Comparison of ENCODE assay signal across 8 mouse cellular contexts in genomic region chr4:8432393-8432792, GRCm38 (mm10).
DNase-seq lines count a peak whose midpoint lies in the region; ATAC-seq and TF ChIP-seq lines count a peak whose summit lies in the region.

No protein-coding gene starts in this region.

- H3K27ac ChIP-seq in midbrain, embryonic 10.5 days (replicated peaks) = no peak overlapping the region
- no peak overlapping the region for H3K27ac ChIP-seq in midbrain, embryonic 15.5 days
- no peak overlapping the region for H3K27ac ChIP-seq in forebrain, embryonic 16.5 days (ENCODE audit: low read length)
- no peak overlapping the region for H3K27ac ChIP-seq in lung, embryonic 14.5 days (ENCODE audit: low read depth)

- H3K36me3 ChIP-seq in midbrain, embryonic 10.5 days = no peaks in the 10 kb centered on the region
- no peaks in the 10 kb centered on the region for H3K36me3 ChIP-seq in midbrain, embryonic 15.5 days (replicated peaks)
- no peaks in the 10 kb centered on the region for H3K36me3 ChIP-seq in forebrain, embryonic 16.5 days (ENCODE audit: control insufficient read depth, insufficient read depth)
- H3K36me3 ChIP-seq in lung, embryonic 14.5 days (ENCODE audit: insufficient read depth) = no peaks in the 10 kb centered on the region

- WGBS in midbrain, embryonic 10.5 days = 56% methylated on average over 2 of the region's 2 CpGs
- WGBS in midbrain, embryonic 15.5 days = 54% methylated on average over 2 of the region's 2 CpGs
- WGBS in forebrain, embryonic 16.5 days = 57% methylated on average over 2 of the region's 2 CpGs
- 43% methylated on average over 2 of the region's 2 CpGs for WGBS in lung, embryonic 14.5 days

- H3K4me3 ChIP-seq in midbrain, embryonic 10.5 days = no peak overlapping the region
- H3K4me3 ChIP-seq in midbrain, embryonic 15.5 days = no peak overlapping the region
- no peak overlapping the region for H3K4me3 ChIP-seq in forebrain, embryonic 16.5 days (replicated peaks; ENCODE audit: low read length)
- no peak overlapping the region for H3K4me3 ChIP-seq in lung, embryonic 14.5 days (ENCODE audit: low read depth, low read length)

- H3K4me1 ChIP-seq in midbrain, embryonic 10.5 days = peaks cover 23% of the 10 kb centered on the region
- no peaks in the 10 kb centered on the region; the same call in 1 of the 2 replicates for H3K4me1 ChIP-seq in midbrain, embryonic 15.5 days
- H3K4me1 ChIP-seq in forebrain, embryonic 16.5 days (replicated peaks; ENCODE audit: control insufficient read depth, insufficient read depth, low read length) = peaks cover 5% of the 10 kb centered on the region; the same call in 1 of the 2 replicates
- H3K4me1 ChIP-seq in lung, embryonic 14.5 days (ENCODE audit: insufficient read depth) = no peaks in the 10 kb centered on the region

- H3K27me3 ChIP-seq in midbrain, embryonic 10.5 days (ENCODE audit: low read depth, poor library complexity, severe bottlenecking) = no peaks in the 10 kb centered on the region
- H3K27me3 ChIP-seq in midbrain, embryonic 15.5 days (replicated peaks) = no peaks in the 10 kb centered on the region
- H3K27me3 ChIP-seq in forebrain, embryonic 16.5 days (replicated peaks; ENCODE audit: control insufficient read depth, insufficient read depth, low read length) = no peaks in the 10 kb centered on the region
- H3K27me3 ChIP-seq in lung, embryonic 14.5 days (ENCODE audit: insufficient read depth, low read length) = no peaks in the 10 kb centered on the region

- peak; percentile 91 for ATAC-seq in frontal cortex, adult (ENCODE audit: low TSS enrichment)
- no peak for ATAC-seq in midbrain, embryonic 15.5 days (replicated peaks)
- ATAC-seq in forebrain, embryonic 16.5 days = peak; percentile 46; the same call in 1 of the 2 replicates
- no peak for ATAC-seq in lung, embryonic 14.5 days (ENCODE audit: insufficient read depth)

- H3K4me2 ChIP-seq in midbrain, embryonic 15.5 days = no peak overlapping the region
- no peak overlapping the region for H3K4me2 ChIP-seq in forebrain, embryonic 16.5 days (ENCODE audit: low read length)
- no peak overlapping the region for H3K4me2 ChIP-seq in lung, embryonic 14.5 days

- no peak overlapping the region for H3K9ac ChIP-seq in midbrain, embryonic 15.5 days
- H3K9ac ChIP-seq in forebrain, embryonic 16.5 days (replicated peaks; ENCODE audit: low read depth, low read length) = no peak overlapping the region
- H3K9ac ChIP-seq in lung, embryonic 14.5 days = no peak overlapping the region

- TF ChIP-seq CTCF in lung, embryonic 14.5 days (IDR thresholded peaks at IDR 0.05; ENCODE audit: low read depth) = peak; percentile 73

- no peak for DNase-seq in frontal cortex, postnatal 10 days (ENCODE audit: low spot score in 2 of 2)
- DNase-seq in midbrain, embryonic 10.5 days (ENCODE audit: low spot score) = peak; percentile 46
- peak; percentile 60 for DNase-seq in adrenal gland, postnatal 25 days
- peak; percentile 83 for DNase-seq in lung, embryonic 14.5 days
- peak; percentile 16 to 23 for DNase-seq in thymus, postnatal 36 days

- H3K9me3 ChIP-seq in midbrain, embryonic 10.5 days (replicated peaks) = no peaks in the 10 kb centered on the region
- no peaks in the 10 kb centered on the region for H3K9me3 ChIP-seq in midbrain, embryonic 15.5 days
- no peaks in the 10 kb centered on the region for H3K9me3 ChIP-seq in forebrain, embryonic 16.5 days (ENCODE audit: control insufficient read depth, low read length)
- H3K9me3 ChIP-seq in lung, embryonic 14.5 days (ENCODE audit: low read depth, low read length) = no peaks in the 10 kb centered on the region

Comparison
In these comparisons a context has a peak if more than half of its experiments do, and no peak if none do; other contexts are left out.
1. ATAC-seq: peak in frontal cortex, adult (single experiment) and forebrain, embryonic 16.5 days (single experiment); none in midbrain, embryonic 15.5 days (single experiment) and lung, embryonic 14.5 days (single experiment).
2. DNase-seq: peak in midbrain, embryonic 10.5 days (single experiment), adrenal gland, postnatal 25 days (single experiment), lung, embryonic 14.5 days (single experiment) and thymus, postnatal 36 days (2 of 2); none in frontal cortex, postnatal 10 days (0 of 2).